Mouse (Mus musculus): ENCODE measurements around the gene 1700122O11Rik.

The 1700122O11Rik gene

DNA sequence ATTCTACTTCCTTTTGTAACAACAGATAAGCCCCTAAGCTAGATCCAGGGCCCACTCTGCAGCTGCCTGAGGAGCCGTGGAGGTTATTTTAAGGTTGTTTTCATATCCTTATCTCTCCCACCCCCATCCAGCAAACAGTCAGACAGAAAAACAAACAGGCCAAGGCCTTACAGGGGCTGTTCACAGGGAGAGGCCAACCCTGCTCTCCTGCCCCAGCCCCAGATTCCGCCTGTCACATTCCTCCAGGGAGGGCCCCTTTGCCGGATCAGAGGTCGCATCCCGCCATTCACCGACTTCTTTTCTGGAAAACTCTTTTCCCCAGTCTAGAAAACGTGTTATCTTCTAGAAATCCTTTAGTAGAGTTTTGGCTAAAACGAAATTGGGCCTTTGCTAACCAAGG is 33.0 kb downstream of the 1700122O11Rik start:
- TF ChIP-seq GATA4 (IDR thresholded peaks at IDR 0.05; ENCODE audit: insufficient replicate concordance, low read length): no peak

DNA sequence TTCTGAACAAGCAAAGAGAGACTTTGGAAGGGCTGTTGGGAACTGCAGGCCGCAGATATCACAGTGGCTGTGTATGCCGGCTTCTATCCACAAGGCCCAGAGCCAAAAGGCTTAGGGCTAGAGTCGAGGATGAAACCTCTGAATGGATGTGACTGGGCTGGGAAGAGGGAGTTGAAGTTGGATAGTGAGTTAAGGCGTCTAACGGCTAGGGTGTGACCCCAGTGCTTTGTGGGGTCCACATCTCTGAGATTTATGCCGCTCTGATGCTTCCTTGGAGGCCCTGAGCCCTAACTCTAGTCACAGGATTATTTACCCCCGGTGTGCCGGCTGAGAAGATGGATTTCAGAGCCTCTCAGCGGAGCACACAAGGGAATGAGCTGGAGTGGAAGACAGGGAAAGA is 33.5 kb downstream of the 1700122O11Rik start:
- TF ChIP-seq GATA4 (IDR thresholded peaks at IDR 0.05; ENCODE audit: insufficient replicate concordance, low read length): no peak

DNA sequence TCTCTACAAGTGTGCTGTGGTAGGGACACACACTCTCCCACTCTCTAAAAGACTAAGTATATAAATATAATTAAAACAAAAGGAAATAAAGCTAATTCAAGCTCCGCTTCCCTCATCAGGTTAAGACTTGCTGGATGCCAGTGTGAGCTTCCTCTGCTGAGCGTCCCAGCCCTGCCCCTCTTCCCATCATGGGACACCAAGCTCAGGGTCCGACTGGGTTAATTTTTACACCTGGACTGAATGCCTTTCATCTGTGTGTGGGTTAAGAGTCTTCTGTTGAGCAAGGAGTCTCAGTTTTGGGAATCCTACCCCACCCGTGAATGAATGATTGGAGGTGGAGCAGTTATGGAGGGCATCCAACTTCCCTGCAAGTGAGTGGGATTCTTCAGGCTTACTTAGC is 35.6 kb downstream of the 1700122O11Rik start:
- TF ChIP-seq GATA4 (IDR thresholded peaks at IDR 0.05; ENCODE audit: insufficient replicate concordance, low read length): no peak

DNA sequence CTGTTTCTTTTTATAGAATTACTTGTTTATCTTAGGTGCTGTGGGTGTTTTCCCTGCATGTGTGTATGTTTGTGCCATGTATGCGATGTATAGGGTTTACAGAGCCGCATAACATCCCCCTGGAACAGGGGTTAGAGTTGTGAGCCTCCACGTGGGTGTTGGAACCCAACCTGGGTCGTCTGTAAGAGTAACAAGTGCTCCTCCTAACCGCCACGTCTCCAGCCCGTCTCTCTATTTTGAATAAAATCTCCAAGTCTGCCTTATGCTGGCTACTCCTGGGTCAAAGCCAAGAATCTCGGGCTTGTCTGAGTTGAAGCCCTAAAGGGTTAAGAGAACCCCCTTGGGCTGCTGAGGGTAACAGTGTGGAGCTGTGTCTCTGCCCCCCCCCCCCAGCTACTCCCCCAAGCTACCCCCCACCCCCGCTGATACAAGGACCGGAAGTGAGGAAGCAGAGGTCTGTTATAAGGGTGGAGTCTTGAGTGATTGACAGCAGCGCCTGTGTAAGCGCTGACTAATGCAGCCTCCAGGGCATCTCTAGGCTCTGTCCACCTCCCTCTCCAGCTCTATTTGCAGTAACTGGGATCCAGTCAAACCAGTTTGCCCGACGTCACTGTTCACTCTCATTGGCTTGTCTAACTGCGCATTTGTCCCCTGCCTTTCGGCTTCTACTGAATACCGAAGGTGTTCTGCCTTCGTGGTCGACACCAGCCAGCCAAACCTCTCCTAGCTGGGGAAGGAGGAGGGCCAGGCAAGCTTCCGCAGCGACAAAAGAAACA is 36.3 kb downstream of the 1700122O11Rik start:
- TF ChIP-seq GATA4 (IDR thresholded peaks at IDR 0.05; ENCODE audit: insufficient replicate concordance, low read length): no peak

DNA sequence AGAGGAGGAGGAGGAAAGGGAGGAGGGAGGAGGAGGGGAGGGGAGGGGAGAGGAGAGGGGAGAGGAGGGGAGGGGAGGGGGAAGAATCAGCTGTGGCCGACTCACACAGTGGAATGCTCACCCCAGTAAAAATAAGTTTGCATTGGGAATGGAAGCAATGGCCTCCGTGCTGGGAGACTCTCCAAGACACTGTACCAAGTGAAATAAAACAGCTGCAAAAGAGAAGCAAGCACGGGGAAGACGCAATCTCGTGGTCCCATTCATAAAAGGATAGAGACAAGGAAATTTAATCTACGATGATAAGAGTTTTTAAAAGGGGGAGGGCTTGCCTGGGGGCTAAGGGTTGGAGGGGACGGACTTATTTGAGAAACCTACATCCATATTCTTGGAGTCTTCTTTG is 36.9 kb downstream of the 1700122O11Rik start:
- no peak for TF ChIP-seq GATA4 (IDR thresholded peaks at IDR 0.05; ENCODE audit: insufficient replicate concordance, low read length)

DNA sequence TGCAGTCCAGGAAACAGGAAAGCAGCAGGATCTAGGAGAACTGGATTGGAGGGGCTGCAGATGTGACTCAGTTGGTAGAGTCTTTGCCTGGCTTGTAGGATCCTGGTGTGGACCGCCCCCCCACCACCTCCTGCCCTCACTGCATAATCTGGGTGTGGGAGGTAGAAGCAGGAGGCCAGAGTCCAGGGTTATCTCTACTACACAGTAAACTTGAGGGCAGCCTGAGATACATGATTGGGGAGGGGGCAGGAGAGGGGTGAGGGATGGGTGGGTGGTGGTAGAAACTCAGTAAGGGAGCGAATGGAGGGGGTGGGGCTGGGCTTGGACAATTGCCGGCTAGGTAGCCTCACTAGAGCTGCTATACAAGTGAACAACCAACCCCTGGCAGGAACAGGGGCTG is 38.3 kb downstream of the 1700122O11Rik start:
- no peak for TF ChIP-seq GATA4 (IDR thresholded peaks at IDR 0.05; ENCODE audit: insufficient replicate concordance, low read length)

DNA sequence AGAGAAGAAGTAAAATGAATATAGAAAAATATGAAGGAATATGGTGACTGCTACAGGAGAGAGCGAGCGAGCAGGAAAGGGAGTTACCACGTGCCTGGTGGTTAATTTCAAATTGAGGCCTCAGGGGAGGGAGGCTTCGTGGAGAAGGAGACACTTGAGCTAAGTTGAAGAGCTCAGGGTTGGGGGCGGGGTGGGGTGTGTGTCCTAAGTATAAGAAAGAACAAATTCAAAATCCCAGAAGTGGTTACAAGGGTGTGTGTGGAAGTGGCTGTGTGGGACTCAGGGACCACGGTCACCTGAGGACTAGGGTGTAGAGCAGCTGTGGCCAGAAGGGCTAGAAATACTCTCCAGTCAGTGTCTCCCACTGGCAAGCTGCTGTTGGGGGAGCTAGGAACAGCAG is 38.7 kb downstream of the 1700122O11Rik start:
- no peak for TF ChIP-seq GATA4 (IDR thresholded peaks at IDR 0.05; ENCODE audit: insufficient replicate concordance, low read length)

DNA sequence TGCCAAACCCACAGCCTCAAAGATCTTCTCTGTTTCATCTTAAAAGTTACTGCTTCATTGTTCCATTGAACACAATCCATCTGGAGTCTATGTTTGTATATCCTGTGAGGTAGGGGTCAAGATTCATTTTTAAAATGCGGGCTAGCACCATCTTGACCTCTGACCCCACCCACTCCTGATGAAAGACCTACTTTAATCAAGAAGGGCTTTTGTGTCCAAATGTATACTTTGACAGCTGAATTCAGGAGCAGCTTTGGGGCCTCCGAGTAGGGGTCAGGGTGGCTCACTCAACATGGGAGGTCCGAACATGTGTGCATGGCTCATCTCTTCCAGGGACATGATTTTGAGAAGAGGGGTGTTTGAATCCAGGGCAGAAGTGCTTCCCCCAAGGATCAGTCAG is 40.3 kb downstream of the 1700122O11Rik start:
- TF ChIP-seq GATA4 (IDR thresholded peaks at IDR 0.05; ENCODE audit: insufficient replicate concordance, low read length): no peak

DNA sequence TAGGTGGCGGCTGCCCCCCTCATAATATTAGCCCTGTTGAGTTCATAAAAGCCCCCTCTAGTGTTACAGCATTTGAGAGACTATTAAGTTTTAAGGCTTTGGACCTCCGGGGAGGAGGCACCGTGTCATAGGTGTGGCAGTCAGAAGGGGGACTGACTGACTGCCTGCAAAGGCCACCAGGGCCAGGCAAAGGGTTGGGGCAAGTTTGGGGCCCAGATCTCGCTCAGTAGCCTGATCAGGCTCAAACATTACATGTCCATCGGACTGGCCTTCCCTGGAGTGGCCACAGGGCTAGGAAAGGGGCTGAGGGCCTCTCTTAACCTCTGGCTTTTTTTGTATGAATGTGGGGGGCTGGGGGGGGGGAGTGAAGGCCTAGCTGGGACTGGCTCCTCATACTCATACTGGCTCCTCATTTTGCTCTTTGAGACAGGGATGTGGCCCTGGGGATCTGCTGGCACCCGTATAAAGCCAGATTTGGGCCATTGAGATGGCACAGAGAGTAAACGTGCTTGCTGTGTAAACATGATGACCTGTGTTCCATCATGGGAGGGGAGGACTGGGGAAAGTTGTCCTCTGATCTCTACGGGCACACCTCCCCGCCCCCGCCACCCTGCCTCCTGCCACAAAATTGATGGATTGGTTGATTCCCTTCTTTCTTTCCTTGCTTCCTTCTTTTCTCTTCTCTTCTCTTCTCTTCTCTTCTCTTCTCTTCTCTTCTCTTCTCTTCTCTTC is 47.5 kb downstream of the 1700122O11Rik start:
- TF ChIP-seq GATA4 (IDR thresholded peaks at IDR 0.05; ENCODE audit: insufficient replicate concordance, low read length): no peak

DNA sequence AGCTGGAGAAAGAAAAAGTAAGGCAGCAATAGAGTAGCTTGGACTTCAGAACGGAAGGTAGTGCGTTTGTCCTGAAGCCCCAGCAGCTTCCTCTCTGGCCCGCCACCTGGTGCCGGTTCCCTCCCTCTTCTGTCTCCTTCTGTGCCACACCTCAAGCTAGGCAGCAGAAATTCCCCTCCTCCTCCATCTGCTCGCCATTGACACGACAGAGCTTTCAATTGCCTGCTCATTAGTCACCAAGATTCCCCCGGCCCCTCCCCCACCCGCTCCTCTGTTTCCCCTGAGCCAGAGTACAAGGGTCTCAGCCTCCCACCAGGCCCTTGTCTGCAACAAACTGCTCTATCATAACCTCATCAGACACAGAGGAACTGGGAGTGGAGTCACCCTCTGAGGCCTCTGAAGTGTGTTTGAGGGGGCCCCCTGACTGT is 48.1 kb downstream of the 1700122O11Rik start:
- no peak for TF ChIP-seq GATA4 (IDR thresholded peaks at IDR 0.05; ENCODE audit: insufficient replicate concordance, low read length)

DNA sequence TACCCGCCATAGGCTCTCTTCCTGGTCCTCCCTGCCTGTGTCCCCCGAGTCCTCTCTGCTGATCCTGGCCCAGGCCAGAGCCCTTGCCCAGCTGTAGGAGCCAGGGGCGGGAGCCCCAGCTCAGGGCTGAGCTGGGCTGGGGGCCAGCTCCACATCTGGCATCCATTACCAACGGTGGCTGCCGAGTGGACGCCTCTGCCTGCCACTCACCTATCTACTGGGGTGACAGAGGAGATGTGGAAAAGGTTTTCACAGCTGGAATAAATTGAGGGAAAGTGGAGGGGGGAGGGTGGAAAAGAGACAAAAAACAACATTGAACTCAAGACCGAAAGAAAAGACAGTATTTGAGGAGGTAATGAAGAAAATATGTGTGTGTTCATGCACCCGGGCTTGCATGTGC is 49.3 kb downstream of the 1700122O11Rik start:
- no peak for TF ChIP-seq GATA4 (IDR thresholded peaks at IDR 0.05; ENCODE audit: insufficient replicate concordance, low read length)

DNA sequence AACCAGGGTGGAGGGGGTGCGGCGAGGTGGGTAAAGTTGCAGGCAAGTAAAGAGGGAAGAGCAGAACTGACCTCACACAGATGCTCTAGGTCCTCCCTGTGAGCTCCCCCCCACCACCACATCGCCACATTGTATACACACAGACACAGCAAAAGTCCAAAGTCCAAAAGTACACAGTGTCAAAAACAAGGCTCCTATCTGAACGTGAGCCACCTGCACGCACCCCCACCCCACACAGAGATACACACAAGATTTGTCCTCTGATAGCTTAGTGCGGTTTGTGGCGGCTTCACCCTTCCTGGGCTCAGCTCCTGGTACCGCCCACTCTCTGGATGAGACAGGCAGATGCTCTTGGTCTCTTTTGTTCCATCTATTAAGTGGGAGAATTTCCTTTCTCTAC is 50.0 kb downstream of the 1700122O11Rik start:
- TF ChIP-seq GATA4 (IDR thresholded peaks at IDR 0.05; ENCODE audit: insufficient replicate concordance, low read length): no peak

Data from liver, adult (tissue).